Mouse (Mus musculus) hematopoietic multipotent progenitor cell, adult 10-12 weeks (in vitro differentiated cells): ENCODE results near the gene Adgrf3. TPM values are rescaled to one million over a fixed set of nuclear protein-coding genes. Genes with fewer than 3 reads are reported as not detected.

Experiments
- polyA plus RNA-seq: library from polyadenylated mRNA; stranded (reverse); fragments of >175 nt; gene quantifications from 2 replicates; pipeline ENCODE4 v1.2.3, GENCODE M21; 2012; ENCODE audit warnings: low replicate concordance

Adgrf3 gene
- not detected in 2 replicates for polyA plus RNA-seq

GRCm38 (mm10) chr5:30205493-30205892 is at the start of gene Adgrf3:
Gene Adgrf3, minus strand, starts transcription at chr5:30205722.

GRCm38 (mm10) chr5:30232271-30232971 is 26.9 kb upstream of the Adgrf3 start, which contains the start of gene Selenoi:
Gene Selenoi, plus strand, starts transcription at chr5:30232581.

GRCm38 (mm10) chr5:30154474-30155394 is 50.8 kb downstream of the Adgrf3 start, which contains the start of the genes Hadha and Hadhb:
Gene Hadha, minus strand, starts transcription at chr5:30155162.
Gene Hadhb, plus strand, starts transcription at chr5:30155248.

Other genes with a start within 250 kb of the Adgrf3 start
- not detected in 2 replicates for gene Il6, start 192.6 kb downstream of the Adgrf3 start, polyA plus RNA-seq
- 1.6 and 7.8 TPM in 2 replicates for gene Tyms, start 132.1 kb downstream of the Adgrf3 start, polyA plus RNA-seq
- not detected in 2 replicates for gene Garem2, start 100.6 kb downstream of the Adgrf3 start, polyA plus RNA-seq
- gene 3110082J24Rik, start 99.6 kb downstream of the Adgrf3 start, polyA plus RNA-seq, result not detected in 2 replicates
- gene Hadha, start 50.6 kb downstream of the Adgrf3 start, polyA plus RNA-seq, result 15.2 and 32.2 TPM in 2 replicates
- gene Hadhb, start 50.5 kb downstream of the Adgrf3 start, polyA plus RNA-seq, result 7.7 and 49.9 TPM in 2 replicates
- gene Selenoi, start 26.9 kb upstream of the Adgrf3 start, polyA plus RNA-seq, result 0.46 and 1.3 TPM in 2 replicates
- 0.08 TPM in 1 of 2 replicates, not detected in the other for gene Drc1, start 75.7 kb upstream of the Adgrf3 start, polyA plus RNA-seq